Mouse (Mus musculus): ENCODE measurements around the gene 4931409K22Rik.

DNA sequence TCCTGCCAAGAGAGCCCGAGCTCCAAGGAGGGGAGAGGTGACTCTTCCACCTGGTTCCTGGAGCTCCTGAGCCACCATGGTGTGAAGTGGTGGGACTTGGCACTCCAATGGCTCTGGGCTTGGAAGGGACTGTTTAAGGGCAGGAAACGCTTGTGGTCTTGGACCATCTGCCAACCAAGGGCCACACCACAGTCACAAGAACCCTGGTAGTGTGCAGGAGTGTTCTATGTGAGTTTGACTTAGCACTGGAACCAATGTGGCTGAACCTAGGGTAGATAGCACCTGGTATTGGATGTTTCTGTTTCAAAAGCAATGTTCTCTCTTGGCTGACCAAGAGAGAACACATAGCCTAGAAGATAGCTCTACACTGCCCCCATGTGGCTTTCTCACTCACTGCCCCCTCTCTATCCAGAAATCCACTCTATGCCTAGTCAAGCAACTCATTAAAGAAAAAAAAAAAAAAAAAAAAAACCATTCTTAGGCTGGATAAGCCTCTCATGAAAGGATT lies 40.7 kb upstream of the 4931409K22Rik start:
- TF ChIP-seq CTCF (IDR thresholded peaks at IDR 0.05; ENCODE audit: borderline replicate concordance, control insufficient read depth, extremely low read depth, insufficient read depth, low read length, poor library complexity) (no peak), POLR2A (IDR thresholded peaks at IDR 0.05; ENCODE audit: control insufficient read depth, extremely low read depth, insufficient read depth, low read length, poor library complexity) (no peak)
